Mouse (Mus musculus) erythroblast, embryonic 14.5 days (primary cell): Measurements from ENCODE around the gene Filip1. TPM values are rescaled to one million over a fixed set of nuclear protein-coding genes. Genes with fewer than 3 reads are reported as not detected.

ENCODE experiments used
- H3K27me3 ChIP-seq: 2 replicates; pipeline ENCODE4 v1.6.1; 2012; ENCODE audit warnings: inconsistent platforms; ENCODE audit not compliant: control insufficient read depth
- H3K36me3 ChIP-seq: 2 replicates; pipeline ENCODE4 v1.6.1; 2012; ENCODE audit warnings: mild to moderate bottlenecking, inconsistent platforms; ENCODE audit not compliant: control insufficient read depth
- H3K4me1 ChIP-seq: 2 replicates; pipeline ENCODE4 v1.6.1; 2012; ENCODE audit warnings: inconsistent platforms; ENCODE audit not compliant: control insufficient read depth
- H3K4me3 ChIP-seq: replicated peaks from 2 replicates; pipeline ENCODE3; 2012; ENCODE audit warnings: moderate library complexity, mild to moderate bottlenecking, inconsistent platforms
- H3K9me3 ChIP-seq: 2 replicates; pipeline ENCODE4 v1.6.1; 2012; ENCODE audit warnings: low read length, inconsistent platforms, mixed read lengths; ENCODE audit not compliant: control insufficient read depth
- GATA1 ChIP-seq: IDR thresholded peaks from 2 replicates; pipeline ENCODE4 v1.6.1; 2012; ENCODE audit warnings: low read length, inconsistent platforms, mixed read lengths
- TAL1 ChIP-seq: IDR thresholded peaks from 3 replicates; pipeline ENCODE4 v1.6.1; 2012; ENCODE audit warnings: low read length, inconsistent platforms, mixed read lengths
- polyA plus RNA-seq: library from polyadenylated mRNA; stranded (reverse); fragments of >175 nt; gene quantifications from 2 replicates; pipeline ENCODE4 v1.2.3, GENCODE M21; 2012

The Filip1 gene
- polyA plus RNA-seq, 1 experiment: not detected

GRCm38 (mm10) chr9:79943986-79944385 lies 68.7 kb downstream of the Filip1 start:
- no peaks in the 10 kb centered on the region for H3K36me3 ChIP-seq
- peaks cover 17% of the 10 kb centered on the region for H3K4me1 ChIP-seq
- TF ChIP-seq GATA1 (no peak), TAL1 (no peak)
- H3K9me3 ChIP-seq: no peaks in the 10 kb centered on the region
- no peaks in the 10 kb centered on the region for H3K27me3 ChIP-seq
- H3K4me3 ChIP-seq: no peak overlapping the region

GRCm38 (mm10) chr9:79938416-79939206 lies 74.0 kb downstream of the Filip1 start:
- Histone ChIP-seq H3K9me3 (no peaks in the 10 kb centered on the region), H3K4me1 (no peaks in the 10 kb centered on the region), H3K36me3 (no peaks in the 10 kb centered on the region), H3K4me3 (no peak overlapping the region), H3K27me3 (no peaks in the 10 kb centered on the region)
- TF ChIP-seq GATA1 (no peak), TAL1 (no peak)

- Histone ChIP-seq H3K4me1 (no peaks in the 10 kb centered on the region), H3K36me3 (no peaks in the 10 kb centered on the region), H3K9me3 (no peaks in the 10 kb centered on the region), H3K27me3 (no peaks in the 10 kb centered on the region), H3K4me3 (no peak overlapping the region)
- TF ChIP-seq GATA1 (no peak), TAL1 (no peak)
These were observed 75.1 kb downstream of the Filip1 start for GRCm38 (mm10) chr9:79937570-79937969.

- H3K36me3 ChIP-seq: no peaks in the 10 kb centered on the region
- H3K4me3 ChIP-seq: no peak overlapping the region
- H3K4me1 ChIP-seq: no peaks in the 10 kb centered on the region
- no peak for TF ChIP-seq TAL1
- no peak for TF ChIP-seq GATA1
- H3K9me3 ChIP-seq: no peaks in the 10 kb centered on the region
- no peaks in the 10 kb centered on the region for H3K27me3 ChIP-seq
These were observed 80.1 kb downstream of the Filip1 start for GRCm38 (mm10) chr9:79932578-79932977.

- Histone ChIP-seq H3K4me1 (no peaks in the 10 kb centered on the region), H3K9me3 (no peaks in the 10 kb centered on the region), H3K4me3 (no peak overlapping the region), H3K27me3 (no peaks in the 10 kb centered on the region), H3K36me3 (no peaks in the 10 kb centered on the region)
- no peak for TF ChIP-seq TAL1
- TF ChIP-seq GATA1: no peak
These were observed 84.6 kb downstream of the Filip1 start for GRCm38 (mm10) chr9:79928092-79928491.

GRCm38 (mm10) chr9:79927156-79927870 lies 85.3 kb downstream of the Filip1 start:
- Histone ChIP-seq H3K9me3 (no peaks in the 10 kb centered on the region), H3K36me3 (no peaks in the 10 kb centered on the region), H3K27me3 (no peaks in the 10 kb centered on the region), H3K4me1 (no peaks in the 10 kb centered on the region), H3K4me3 (no peak overlapping the region)
- no peak for TF ChIP-seq GATA1
- no peak for TF ChIP-seq TAL1

- Histone ChIP-seq H3K27me3 (no peaks in the 10 kb centered on the region), H3K9me3 (no peaks in the 10 kb centered on the region), H3K36me3 (no peaks in the 10 kb centered on the region), H3K4me3 (no peak overlapping the region), H3K4me1 (no peaks in the 10 kb centered on the region)
- TF ChIP-seq TAL1 (no peak), GATA1 (no peak)
These were observed 86.0 kb downstream of the Filip1 start for GRCm38 (mm10) chr9:79926464-79927155.

GRCm38 (mm10) chr9:79925950-79926349 lies 86.7 kb downstream of the Filip1 start:
- H3K27me3 ChIP-seq: no peaks in the 10 kb centered on the region
- no peaks in the 10 kb centered on the region for H3K4me1 ChIP-seq
- H3K36me3 ChIP-seq: no peaks in the 10 kb centered on the region
- H3K4me3 ChIP-seq: no peak overlapping the region
- TF ChIP-seq GATA1: no peak
- no peak for TF ChIP-seq TAL1
- no peaks in the 10 kb centered on the region for H3K9me3 ChIP-seq

- TF ChIP-seq TAL1 (no peak), GATA1 (no peak)
- Histone ChIP-seq H3K27me3 (no peaks in the 10 kb centered on the region; the same call in 1 of the 2 replicates), H3K4me1 (no peaks in the 10 kb centered on the region), H3K4me3 (no peak overlapping the region), H3K36me3 (no peaks in the 10 kb centered on the region), H3K9me3 (no peaks in the 10 kb centered on the region)
These were observed 89.4 kb downstream of the Filip1 start for GRCm38 (mm10) chr9:79923262-79923661.
